Mouse (Mus musculus): Measurements from ENCODE around the gene Hoxd8. TPM values are rescaled to one million over a fixed set of nuclear protein-coding genes. Genes with fewer than 3 reads are reported as not detected.

Gene Hoxd8
- polyA plus RNA-seq, 1 experiment from 2014 or later = 0.82 TPM

DNA sequence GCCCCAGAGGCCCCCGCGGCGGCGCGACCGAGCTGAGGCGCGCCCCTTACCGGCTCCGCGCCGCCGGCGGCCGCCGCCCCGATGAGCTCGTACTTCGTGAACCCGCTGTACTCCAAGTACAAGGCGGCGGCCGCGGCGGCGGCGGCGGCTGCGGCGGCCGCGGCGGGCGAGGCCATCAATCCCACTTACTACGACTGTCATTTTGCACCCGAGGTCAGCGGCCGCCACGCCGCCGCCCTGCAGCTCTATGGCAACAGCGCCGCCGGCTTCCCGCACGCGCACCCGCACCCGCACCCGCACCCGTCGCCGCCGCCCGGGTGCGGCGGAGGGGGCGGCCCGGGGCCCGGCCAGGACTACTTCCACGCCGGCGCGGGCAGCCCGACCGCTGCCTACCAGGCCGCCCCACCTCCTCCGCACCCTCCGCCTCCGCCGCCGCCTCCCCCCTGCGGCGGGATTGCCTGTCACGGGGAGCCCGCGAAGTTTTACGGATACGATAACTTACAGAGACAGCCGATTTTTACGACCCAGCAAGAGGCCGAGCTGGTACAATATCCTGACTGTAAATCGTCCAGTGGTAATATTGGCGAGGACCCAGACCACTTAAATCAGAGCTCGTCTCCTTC, 1.2 kb downstream of the Hoxd8 start:
- peak overlapping the region; percentile 51 for H3K4me3 ChIP-seq (ENCODE audit: low read depth, low read length)
- under 1% methylated on average over 77 of the region's 85 CpGs for WGBS
- no peaks in the 10 kb centered on the region for H3K36me3 ChIP-seq (ENCODE audit: control insufficient read depth, insufficient read depth, low read length)
- peak overlapping the region; percentile 71 for H3K4me2 ChIP-seq
- peak; percentile 59 for DNase-seq (ENCODE audit: low spot score)
- peaks cover 10% of the 10 kb centered on the region; the same call in 1 of the 2 replicates for H3K4me1 ChIP-seq (replicated peaks; ENCODE audit: control insufficient read depth, insufficient read depth, low read length)
- H3K9me3 ChIP-seq (ENCODE audit: control insufficient read depth, low read length) = no peaks in the 10 kb centered on the region
- no peak for ATAC-seq (replicated peaks; ENCODE audit: low FRiP score)
- no peak overlapping the region for H3K27ac ChIP-seq (ENCODE audit: low read depth, low read length)
- peak overlapping the region; percentile 34; the same call in 1 of the 2 replicates for H3K9ac ChIP-seq (ENCODE audit: low read depth, low read length)
- H3K27me3 ChIP-seq (replicated peaks; ENCODE audit: control insufficient read depth, insufficient read depth, low read length) = peaks cover 98% of the 10 kb centered on the region

- DNase-seq (ENCODE audit: low spot score) (peak; percentile 30), ATAC-seq (replicated peaks; ENCODE audit: low FRiP score) (no peak)
- Histone ChIP-seq H3K4me2 (no peak overlapping the region), H3K36me3 (ENCODE audit: control insufficient read depth, insufficient read depth, low read length) (no peaks in the 10 kb centered on the region), H3K4me1 (replicated peaks; ENCODE audit: control insufficient read depth, insufficient read depth, low read length) (peaks cover 10% of the 10 kb centered on the region; the same call in 1 of the 2 replicates), H3K4me3 (ENCODE audit: low read depth, low read length) (no peak overlapping the region), H3K9ac (ENCODE audit: low read depth, low read length) (no peak overlapping the region), H3K9me3 (ENCODE audit: control insufficient read depth, low read length) (no peaks in the 10 kb centered on the region), H3K27me3 (replicated peaks; ENCODE audit: control insufficient read depth, insufficient read depth, low read length) (peaks cover 98% of the 10 kb centered on the region), H3K27ac (ENCODE audit: low read depth, low read length) (no peak overlapping the region)
- WGBS = 4% methylated on average over 13 of the region's 13 CpGs
Measured at GRCm38 (mm10) chr2:74706393-74706960, 2.1 kb downstream of the Hoxd8 start.

GRCm38 (mm10) chr2:74707599-74707998, 3.2 kb downstream of the Hoxd8 start:
- no peaks in the 10 kb centered on the region for H3K36me3 ChIP-seq (ENCODE audit: control insufficient read depth, insufficient read depth, low read length)
- no peak overlapping the region for H3K4me2 ChIP-seq
- no peak overlapping the region for H3K9ac ChIP-seq (ENCODE audit: low read depth, low read length)
- no peak overlapping the region for H3K4me3 ChIP-seq (ENCODE audit: low read depth, low read length)
- no peak for ATAC-seq (replicated peaks; ENCODE audit: low FRiP score)
- no peaks in the 10 kb centered on the region for H3K9me3 ChIP-seq (ENCODE audit: control insufficient read depth, low read length)
- no peak overlapping the region for H3K27ac ChIP-seq (ENCODE audit: low read depth, low read length)
- DNase-seq (ENCODE audit: low spot score) = no peak
- H3K27me3 ChIP-seq (replicated peaks; ENCODE audit: control insufficient read depth, insufficient read depth, low read length) = peaks cover 99% of the 10 kb centered on the region
- H3K4me1 ChIP-seq (replicated peaks; ENCODE audit: control insufficient read depth, insufficient read depth, low read length) = peaks cover 10% of the 10 kb centered on the region; the same call in 1 of the 2 replicates
- WGBS = 24% methylated on average over 7 of the region's 7 CpGs

DNA sequence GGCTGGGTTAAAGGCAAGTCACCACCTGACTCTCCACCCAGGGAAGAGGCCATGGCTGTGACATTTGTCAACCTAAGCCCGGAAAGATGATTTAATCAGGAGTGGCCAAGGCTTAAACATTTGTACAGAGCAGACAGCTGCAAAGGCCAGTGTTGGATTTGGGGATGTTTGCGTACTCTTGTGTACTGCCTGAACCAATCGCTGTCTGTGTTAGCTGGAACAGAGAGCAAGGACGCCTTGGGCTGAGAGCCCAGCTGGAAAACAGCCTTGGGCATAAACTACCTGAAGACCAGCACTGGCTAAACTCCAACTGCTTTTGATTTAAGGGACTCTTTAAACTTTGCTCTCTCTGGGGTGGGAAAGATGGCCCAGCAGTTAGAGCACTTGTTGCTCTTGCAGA, 4.3 kb downstream of the Hoxd8 start:
- ATAC-seq (replicated peaks; ENCODE audit: low FRiP score) (no peak), DNase-seq (ENCODE audit: low spot score) (no peak)
- Histone ChIP-seq H3K36me3 (ENCODE audit: control insufficient read depth, insufficient read depth, low read length) (no peaks in the 10 kb centered on the region), H3K4me3 (ENCODE audit: low read depth, low read length) (no peak overlapping the region), H3K9me3 (ENCODE audit: control insufficient read depth, low read length) (no peaks in the 10 kb centered on the region), H3K4me2 (no peak overlapping the region), H3K27me3 (replicated peaks; ENCODE audit: control insufficient read depth, insufficient read depth, low read length) (peaks cover 99% of the 10 kb centered on the region), H3K27ac (ENCODE audit: low read depth, low read length) (no peak overlapping the region), H3K4me1 (replicated peaks; ENCODE audit: control insufficient read depth, insufficient read depth, low read length) (peaks cover 10% of the 10 kb centered on the region; the same call in 1 of the 2 replicates), H3K9ac (ENCODE audit: low read depth, low read length) (no peak overlapping the region)
- WGBS = 30% methylated on average over 4 of the region's 4 CpGs

- no peaks in the 10 kb centered on the region for H3K9me3 ChIP-seq (ENCODE audit: control insufficient read depth, low read length)
- H3K4me1 ChIP-seq (replicated peaks; ENCODE audit: control insufficient read depth, insufficient read depth, low read length) = peaks cover 10% of the 10 kb centered on the region; the same call in 1 of the 2 replicates
- no peak for ATAC-seq (replicated peaks; ENCODE audit: low FRiP score)
- no peak overlapping the region for H3K4me2 ChIP-seq
- 17% methylated on average over 5 of the region's 5 CpGs for WGBS
- peaks cover 99% of the 10 kb centered on the region for H3K27me3 ChIP-seq (replicated peaks; ENCODE audit: control insufficient read depth, insufficient read depth, low read length)
- no peaks in the 10 kb centered on the region for H3K36me3 ChIP-seq (ENCODE audit: control insufficient read depth, insufficient read depth, low read length)
- DNase-seq (ENCODE audit: low spot score) = no peak
- no peak overlapping the region for H3K9ac ChIP-seq (ENCODE audit: low read depth, low read length)
- H3K27ac ChIP-seq (ENCODE audit: low read depth, low read length) = no peak overlapping the region
- H3K4me3 ChIP-seq (ENCODE audit: low read depth, low read length) = no peak overlapping the region
Measured at GRCm38 (mm10) chr2:74709465-74710419, 5.3 kb downstream of the Hoxd8 start.

DNA sequence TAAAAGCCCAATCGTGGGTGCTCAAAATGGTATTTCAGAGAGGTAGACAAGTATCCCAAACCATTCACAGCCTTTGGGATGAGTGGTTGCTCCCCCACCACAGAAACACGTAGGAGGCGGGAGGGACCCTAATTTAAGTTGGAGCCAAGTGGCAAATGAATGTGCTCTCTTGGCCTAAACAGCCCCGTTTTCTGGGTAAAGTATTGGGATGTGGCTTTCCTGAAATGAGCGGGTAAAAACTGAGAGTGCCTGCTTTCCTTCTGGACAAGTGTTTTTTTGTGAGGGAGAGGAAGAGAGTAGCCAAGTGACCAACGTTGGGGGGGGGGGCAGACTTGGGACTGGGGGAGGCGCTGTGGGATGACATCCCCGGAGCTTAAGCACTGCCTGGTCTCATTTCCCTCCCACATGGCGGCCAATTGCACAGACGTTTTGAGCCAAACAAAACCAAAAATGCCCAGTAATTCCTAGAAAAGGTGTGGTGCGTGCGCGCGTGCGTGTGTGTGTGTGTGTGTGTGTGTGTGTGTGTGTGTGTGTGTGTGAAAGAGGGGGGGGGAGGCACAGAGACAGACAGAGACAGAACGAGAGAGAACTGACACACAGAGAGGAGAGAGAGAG, 6.6 kb downstream of the Hoxd8 start:
- peaks cover 99% of the 10 kb centered on the region for H3K27me3 ChIP-seq (replicated peaks; ENCODE audit: control insufficient read depth, insufficient read depth, low read length)
- 2% methylated on average over 16 of the region's 16 CpGs for WGBS
- ATAC-seq (replicated peaks; ENCODE audit: low FRiP score) (no peak), DNase-seq (ENCODE audit: low spot score) (no peak)
- no peak overlapping the region; the same call in 1 of the 2 replicates for H3K4me2 ChIP-seq
- no peak overlapping the region for H3K4me3 ChIP-seq (ENCODE audit: low read depth, low read length)
- H3K9me3 ChIP-seq (ENCODE audit: control insufficient read depth, low read length) = no peaks in the 10 kb centered on the region
- no peaks in the 10 kb centered on the region for H3K36me3 ChIP-seq (ENCODE audit: control insufficient read depth, insufficient read depth, low read length)
- H3K27ac ChIP-seq (ENCODE audit: low read depth, low read length) = no peak overlapping the region
- no peak overlapping the region for H3K9ac ChIP-seq (ENCODE audit: low read depth, low read length)
- no peaks in the 10 kb centered on the region; the same call in 1 of the 2 replicates for H3K4me1 ChIP-seq (replicated peaks; ENCODE audit: control insufficient read depth, insufficient read depth, low read length)

DNA sequence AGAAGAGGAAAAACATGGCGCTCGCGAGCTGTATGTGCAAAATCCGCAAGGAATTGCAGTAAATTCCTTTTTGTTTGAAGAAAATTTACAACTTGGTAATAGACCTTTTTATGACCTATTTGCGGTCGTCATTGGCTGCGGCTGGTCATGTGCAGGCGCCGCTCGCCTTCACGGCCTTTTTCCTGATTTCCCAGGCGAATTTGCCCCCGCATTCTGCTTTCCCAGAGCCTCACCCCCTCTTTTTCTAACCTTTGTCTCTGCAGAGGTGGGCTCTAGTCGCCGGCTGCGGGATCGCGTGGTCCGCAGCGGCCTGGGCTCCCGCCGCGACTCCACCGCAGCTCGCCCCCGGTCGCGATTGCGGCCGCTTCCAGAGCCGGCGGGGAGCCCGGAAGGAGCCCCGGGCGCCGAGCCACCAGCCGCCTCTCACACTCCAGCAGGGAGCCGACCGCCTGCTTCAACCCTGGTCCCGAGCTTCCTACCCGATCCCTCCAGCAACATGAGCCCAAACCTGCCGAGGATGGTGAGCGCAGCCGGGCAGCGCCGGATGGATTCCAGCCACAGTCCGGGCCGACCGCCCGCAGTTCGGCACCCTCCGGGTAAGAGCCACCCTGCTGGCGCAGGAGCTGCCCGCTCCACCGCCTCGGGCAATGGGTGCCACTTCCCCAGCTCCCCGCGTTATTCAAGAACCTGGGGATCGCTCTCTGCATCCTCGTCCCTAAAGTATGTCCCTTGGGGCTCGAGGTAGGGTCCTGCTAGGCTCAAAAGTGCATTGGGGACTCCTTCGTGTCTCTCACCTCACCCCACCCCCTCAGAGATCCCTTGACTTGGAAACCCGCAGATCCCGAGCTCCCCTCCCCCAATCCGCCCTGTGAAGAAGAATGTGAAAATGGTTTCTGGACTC, 7.6 kb downstream of the Hoxd8 start, which contains the start of the genes Hoxd3 and Hoxd4:
TSS of gene Hoxd3 (plus strand) at position 207 of the 901 bp plus-strand sequence.
TSS of gene Hoxd4 (plus strand) at position 209 of the 901 bp plus-strand sequence.
- Histone ChIP-seq H3K36me3 (ENCODE audit: control insufficient read depth, insufficient read depth, low read length) (no peaks in the 10 kb centered on the region), H3K9ac (ENCODE audit: low read depth, low read length) (0 out of 2 replicates have a peak within 1 kb of the TSS, but pooled peaks have one; percentile 31), H3K27ac (ENCODE audit: low read depth, low read length) (no peak within 1 kb of the TSS), H3K9me3 (ENCODE audit: control insufficient read depth, low read length) (no peaks in the 10 kb centered on the region), H3K4me1 (replicated peaks; ENCODE audit: control insufficient read depth, insufficient read depth, low read length) (no peaks in the 10 kb centered on the region; the same call in 1 of the 2 replicates), H3K4me3 (ENCODE audit: low read depth, low read length) (peak within 1 kb of the TSS; percentile 37), H3K4me2 (peak within 1 kb of the TSS; percentile 45), H3K27me3 (replicated peaks; ENCODE audit: control insufficient read depth, insufficient read depth, low read length) (peaks cover 97% of the 10 kb centered on the region)
- under 1% methylated on average over 65 of the region's 65 CpGs for WGBS
- ATAC-seq (replicated peaks; ENCODE audit: low FRiP score) (no peak), DNase-seq (ENCODE audit: low spot score) (no peak)

All from liver, embryonic 11.5 days (tissue).